Mouse (Mus musculus) heart, embryonic 14.5 days (tissue): Measurements from ENCODE around the gene Rhbdl1. TPM values are rescaled to one million over a fixed set of nuclear protein-coding genes. Genes with fewer than 3 reads are reported as not detected.

Source experiments
- ATAC-seq: fragments of 200-750 bp; cut with Nextera tagmentation; 2 replicates; pipeline ENCODE4 v1.8.0; 2017; ENCODE audit warnings: low read depth, moderate TSS enrichment; ENCODE audit not compliant: insufficient number of reproducible peaks, insufficient read depth, low FRiP score
- H3K27ac ChIP-seq, 2 experiments: fragments of 200-500 bp in 1 of 2; fragments of 300-500 bp in 1 of 2; sonication (generic) in 1 of 2; replicated peaks in 1 of 2; 2 replicates each; pipeline ENCODE4 v1.5.1; 2012 to 2014; ENCODE audit warnings: low read depth in 2 of 2, low read length in 2 of 2, control low read depth in 1 of 2, mild to moderate bottlenecking in 1 of 2, mixed read lengths in 1 of 2; ENCODE audit not compliant: control insufficient read depth in 1 of 2, insufficient read depth in 1 of 2
- H3K27me3 ChIP-seq: fragments of 300-500 bp; sonication (generic); 2 replicates; pipeline ENCODE4 v1.6.1; 2014; ENCODE audit warnings: mild to moderate bottlenecking, low read length, control low read depth; ENCODE audit not compliant: control insufficient read depth, insufficient read depth
- H3K36me3 ChIP-seq: fragments of 300-500 bp; sonication (generic); 2 replicates; pipeline ENCODE4 v1.6.1; 2014; ENCODE audit warnings: mild to moderate bottlenecking, control low read depth, low read length, mixed read lengths; ENCODE audit not compliant: control insufficient read depth, insufficient read depth
- H3K4me1 ChIP-seq, 2 experiments: fragments of 200-500 bp in 1 of 2; fragments of 300-500 bp in 1 of 2; sonication (generic) in 1 of 2; 2 replicates each; pipeline ENCODE4 v1.6.1; 2012 to 2014; ENCODE audit warnings: low read length in 2 of 2, control low read depth in 1 of 2, mixed read lengths in 1 of 2; ENCODE audit not compliant: control insufficient read depth in 2 of 2, insufficient read depth in 2 of 2
- H3K4me2 ChIP-seq: fragments of 300-500 bp; sonication (generic); 2 replicates; pipeline ENCODE4 v1.6.1; 2014; ENCODE audit warnings: mild to moderate bottlenecking, low read length
- H3K4me3 ChIP-seq, 2 experiments: fragments of 200-500 bp in 1 of 2; fragments of 300-500 bp in 1 of 2; sonication (generic) in 1 of 2; 2 replicates each; pipeline ENCODE4 v1.5.1; 2012 to 2014; ENCODE audit warnings: low read length in 2 of 2, mild to moderate bottlenecking in 2 of 2, control low read depth in 1 of 2, low read depth in 1 of 2, moderate library complexity in 1 of 2; ENCODE audit not compliant: control insufficient read depth in 1 of 2, insufficient read depth in 1 of 2
- H3K9ac ChIP-seq: fragments of 300-500 bp; sonication (generic); 2 replicates; pipeline ENCODE4 v1.6.1; 2014; ENCODE audit warnings: mild to moderate bottlenecking, low read length
- H3K9me3 ChIP-seq: fragments of 300-500 bp; sonication (generic); 2 replicates; pipeline ENCODE4 v1.6.1; 2016; ENCODE audit warnings: low read length, control low read depth; ENCODE audit not compliant: control insufficient read depth
- WGBS: fragments of 180-500 bp; shearing (Covaris S2); extraction: QIAGEN DNeasy Blood & Tissue Kit; methylation state at CpG from one replicate; pipeline ENCODE4 v1.1.7; 2014; 5-methylcytosine and 5-hydroxymethylcytosine counted together
- polyA plus RNA-seq: library from polyadenylated mRNA; unstranded; fragments of >200 nt; fragmentation: Nextera tagmentation; extraction: Ambion mirVana; gene quantifications from 2 replicates; pipeline ENCODE4 v1.2.1, GENCODE M21; 2014

Gene Rhbdl1
- polyA plus RNA-seq, 1 experiment from 2014 or later = 1.5 TPM

GRCm38 (mm10) chr17:25876347-25876915 is 39.3 kb upstream of the Rhbdl1 start:
- Histone ChIP-seq H3K36me3 (peaks cover 16% of the 10 kb centered on the region; the same call in 1 of the 2 replicates), H3K4me1 (peaks cover 18 to 24% of the 10 kb centered on the region in 2 experiments), H3K4me3 (peak overlapping the region in 1 of 2 experiments; percentile 77; a peak in 2 of 4 replicates), H3K9me3 (no peaks in the 10 kb centered on the region), H3K27ac (no peak overlapping the region), H3K9ac (no peak overlapping the region), H3K4me2 (peak overlapping the region; percentile 90), H3K27me3 (no peaks in the 10 kb centered on the region)
- 69% methylated on average over 10 of the region's 10 CpGs for WGBS
- no peak for ATAC-seq

DNA sequence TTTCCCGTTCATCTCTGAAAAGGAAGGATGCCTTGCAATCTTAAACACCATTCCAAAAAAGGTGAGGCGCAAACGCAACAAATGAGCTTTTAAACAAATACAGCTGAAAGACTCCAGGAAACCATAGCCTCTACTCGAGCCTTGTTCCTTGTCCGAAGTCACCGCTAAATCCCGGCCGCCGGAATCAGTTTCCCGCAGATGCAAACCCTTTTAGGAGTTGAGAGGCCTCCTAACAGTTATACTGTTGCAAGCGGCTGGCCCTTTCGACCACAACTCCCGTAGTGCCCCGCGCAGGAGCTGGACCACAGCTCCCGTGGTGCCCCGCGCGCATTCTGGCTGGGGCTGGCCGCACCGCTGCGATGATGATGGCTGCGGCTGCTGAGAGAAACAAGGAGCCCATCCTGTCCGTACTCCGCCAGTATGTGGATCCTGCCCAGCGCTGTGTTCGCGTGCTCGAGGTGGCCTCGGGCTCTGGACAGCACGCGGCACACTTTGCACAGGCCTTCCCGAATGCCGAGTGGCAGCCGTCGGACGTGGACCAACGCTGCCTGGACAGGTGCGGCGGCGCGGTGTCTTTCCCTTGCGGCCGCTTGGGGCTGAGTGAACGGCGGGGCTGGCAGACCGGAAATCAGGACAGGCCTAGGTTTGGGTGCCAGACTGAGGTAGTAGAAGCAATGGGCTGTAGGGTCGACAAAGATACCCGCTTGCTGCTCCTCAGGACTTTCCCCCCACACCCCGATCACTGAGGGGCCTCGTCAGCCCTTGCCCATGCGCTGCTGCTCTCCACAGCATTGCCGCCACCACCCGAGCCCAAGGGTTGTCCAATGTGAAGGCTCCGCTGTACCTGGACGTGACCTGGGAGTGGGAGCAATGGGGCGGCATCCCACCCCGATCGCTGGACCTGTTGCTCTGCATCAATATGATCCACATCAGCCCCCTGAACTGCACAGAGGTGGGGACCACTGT is 38.4 kb upstream of the Rhbdl1 start:
- peak overlapping the region; percentile 82 to 89 for H3K27ac ChIP-seq
- H3K36me3 ChIP-seq = peaks cover 16% of the 10 kb centered on the region; the same call in 1 of the 2 replicates

GRCm38 (mm10) chr17:25874721-25875170 is 37.7 kb upstream of the Rhbdl1 start, which contains the start of gene Mettl26:
Gene Mettl26 (plus strand): TSS chr17:25875074.
- peaks cover 13 to 23% of the 10 kb centered on the region in 2 experiments for H3K4me1 ChIP-seq
- ATAC-seq = peak; percentile 49
- WGBS = under 1% methylated on average over 25 of the region's 25 CpGs
- H3K9ac ChIP-seq = peak within 1 kb of the TSS; percentile 81
- H3K27me3 ChIP-seq = no peaks in the 10 kb centered on the region
- peak within 1 kb of the TSS; percentile 82 to 89 for H3K27ac ChIP-seq
- peak within 1 kb of the TSS; percentile 58 to 77 for H3K4me3 ChIP-seq
- no peaks in the 10 kb centered on the region for H3K9me3 ChIP-seq
- H3K4me2 ChIP-seq = peak within 1 kb of the TSS; percentile 90
- H3K36me3 ChIP-seq = peaks cover 16% of the 10 kb centered on the region; the same call in 1 of the 2 replicates

More for the DNA sequence above, 38.4 kb upstream of the Rhbdl1 start:
- Histone ChIP-seq H3K4me2 (peak overlapping the region; percentile 90), H3K4me3 (peak overlapping the region; percentile 58 to 77), H3K9me3 (no peaks in the 10 kb centered on the region), H3K4me1 (peaks cover 13 to 23% of the 10 kb centered on the region in 2 experiments), H3K27me3 (no peaks in the 10 kb centered on the region), H3K9ac (peak overlapping the region; percentile 81)
- ATAC-seq = peak; percentile 84
- WGBS = under 1% methylated on average over 59 of the region's 59 CpGs

DNA sequence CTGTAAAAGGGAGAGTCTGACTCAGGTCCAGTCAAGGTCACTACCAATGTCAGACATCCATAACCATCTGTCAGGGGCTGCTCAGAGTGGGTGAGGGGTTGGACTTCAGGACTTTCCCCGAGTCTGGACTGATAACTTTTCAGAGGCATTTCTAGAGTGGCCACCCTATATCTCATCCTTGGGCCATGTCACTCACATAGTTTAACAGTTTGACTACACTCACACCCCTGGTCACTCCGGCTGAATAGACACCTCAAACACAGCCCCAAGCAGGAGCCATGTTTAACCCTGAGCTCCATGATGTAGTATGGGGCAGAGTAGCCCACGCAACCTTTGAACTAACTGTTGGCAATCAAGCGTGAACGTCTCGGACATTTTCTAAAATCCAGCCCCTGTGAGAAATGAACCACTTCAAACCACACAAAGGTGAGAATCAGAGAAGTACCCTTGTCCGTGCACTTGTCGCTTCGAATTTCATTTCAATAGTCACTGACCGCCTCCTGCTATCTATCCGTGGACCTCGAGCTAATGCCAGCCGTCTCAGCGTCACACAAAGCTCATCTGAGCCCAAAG is 37.1 kb upstream of the Rhbdl1 start:
- Histone ChIP-seq H3K9ac (peak overlapping the region; percentile 81), H3K36me3 (peaks cover 16% of the 10 kb centered on the region; the same call in 1 of the 2 replicates), H3K4me1 (peaks cover 13 to 23% of the 10 kb centered on the region in 2 experiments), H3K27me3 (no peaks in the 10 kb centered on the region), H3K9me3 (no peaks in the 10 kb centered on the region), H3K27ac (peak overlapping the region; percentile 51 to 89), H3K4me2 (peak overlapping the region; percentile 90), H3K4me3 (peak overlapping the region; percentile 58 to 77)
- ATAC-seq = no peak
- 9% methylated on average over 14 of the region's 14 CpGs for WGBS

DNA sequence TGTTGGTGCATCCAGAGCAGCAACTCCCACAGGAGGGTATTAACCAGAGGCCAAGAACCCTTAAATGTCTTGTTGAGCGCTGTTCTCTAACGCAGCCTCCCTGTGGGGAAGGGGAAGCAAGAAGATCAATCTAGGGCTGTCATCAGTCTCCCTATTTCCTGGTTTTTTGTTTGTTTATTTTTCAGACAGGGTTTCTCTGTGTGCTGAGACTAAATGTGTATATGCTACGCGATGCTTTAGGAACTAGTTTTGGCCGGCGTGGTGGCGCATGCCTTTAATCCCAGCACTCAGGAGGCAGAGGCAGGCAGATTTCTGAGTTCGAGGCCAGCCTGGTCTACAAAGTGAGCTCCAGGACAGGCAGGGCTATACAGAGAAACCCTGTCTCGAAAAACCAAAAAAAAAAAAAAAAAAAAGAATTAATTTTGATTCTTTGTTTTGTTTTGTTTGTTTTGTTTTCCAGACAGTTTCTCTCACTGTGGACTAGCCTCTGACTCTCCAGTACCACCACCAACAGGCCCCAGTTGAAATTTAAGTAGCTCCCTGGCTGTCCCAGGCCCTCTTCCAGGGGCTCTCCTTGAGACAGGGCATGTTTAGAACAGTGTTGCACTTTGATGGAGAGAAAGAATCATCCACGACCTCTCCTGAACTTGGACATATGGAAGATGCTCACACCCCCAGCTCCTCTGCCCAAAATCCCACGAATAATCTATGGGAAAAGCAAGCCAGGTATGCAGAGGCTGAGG is 36.5 kb upstream of the Rhbdl1 start:
- H3K4me1 ChIP-seq = peaks cover 16 to 29% of the 10 kb centered on the region in 2 experiments
- peak overlapping the region in 1 of 2 experiments; percentile 89; a peak in 2 of 4 replicates for H3K27ac ChIP-seq
- H3K9me3 ChIP-seq = no peaks in the 10 kb centered on the region
- ATAC-seq = no peak
- 71% methylated on average over 11 of the region's 11 CpGs for WGBS
- H3K27me3 ChIP-seq = no peaks in the 10 kb centered on the region
- H3K9ac ChIP-seq = peak overlapping the region; percentile 81
- H3K4me2 ChIP-seq = peak overlapping the region; percentile 90
- H3K4me3 ChIP-seq = no peak overlapping the region
- peaks cover 10% of the 10 kb centered on the region; the same call in 1 of the 2 replicates for H3K36me3 ChIP-seq

- no peak for ATAC-seq
- H3K4me1 ChIP-seq = peaks cover 16 to 29% of the 10 kb centered on the region in 2 experiments
- no peaks in the 10 kb centered on the region for H3K9me3 ChIP-seq
- H3K27me3 ChIP-seq = no peaks in the 10 kb centered on the region
- H3K4me3 ChIP-seq = no peak overlapping the region
- H3K9ac ChIP-seq = no peak overlapping the region
- no peak overlapping the region for H3K4me2 ChIP-seq
- H3K36me3 ChIP-seq = peaks cover 1% of the 10 kb centered on the region; the same call in 1 of the 2 replicates
- WGBS = 77% methylated on average over 3 of the region's 3 CpGs
- H3K27ac ChIP-seq = no peak overlapping the region
Observed at GRCm38 (mm10) chr17:25872676-25873075, 35.6 kb upstream of the Rhbdl1 start.
